ENCODE assay signal across 8 mouse cellular contexts in the genomic region with DNA sequence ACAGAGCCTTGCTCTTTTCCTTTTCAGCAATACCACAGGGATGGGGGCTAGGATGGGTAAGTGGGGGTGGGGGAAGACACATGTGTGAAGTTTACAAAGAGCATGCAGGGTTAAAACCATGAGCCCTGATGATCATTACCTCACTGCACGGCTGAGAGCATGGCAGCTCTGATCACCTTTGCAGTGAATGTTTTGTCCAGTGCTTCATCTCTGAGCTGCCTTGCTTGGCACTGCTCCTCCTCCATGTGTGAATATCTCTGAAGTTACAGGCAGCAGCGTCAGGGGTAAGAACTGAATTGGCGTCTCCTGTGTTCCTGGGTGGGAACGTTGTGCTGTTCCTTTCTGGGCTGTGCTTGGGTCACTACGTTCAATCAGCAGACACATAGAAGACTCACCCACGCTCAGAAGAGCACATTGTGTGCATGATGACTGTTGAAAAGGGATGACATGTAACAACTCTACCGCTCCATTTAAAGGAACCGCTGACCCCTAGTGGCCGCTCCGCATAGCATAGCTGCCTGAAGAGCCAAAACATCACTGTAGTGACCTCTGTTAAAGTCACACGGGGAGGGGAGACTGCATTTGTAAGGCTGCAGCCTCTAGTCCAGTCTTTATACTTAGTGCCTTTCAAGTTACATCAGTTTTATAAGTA.
A peak's percentile ranks its signal among the peaks of the same experiment; 100 is the strongest.
DNase-seq lines count a peak whose midpoint lies in the region; ATAC-seq lines count a peak whose summit lies in the region.

No protein-coding gene starts in this region.

- ATAC-seq in hindbrain, embryonic 12.5 days (ENCODE audit: low FRiP score): peak; percentile 71; the same call in 1 of the 2 replicates

- H3K4me2 ChIP-seq in hindbrain, embryonic 12.5 days (replicated peaks): no peak overlapping the region

- H3K4me3 ChIP-seq in hindbrain, embryonic 12.5 days: no peak overlapping the region

- WGBS in hindbrain, embryonic 12.5 days: 12% methylated on average over 11 of the region's 11 CpGs

- 0 out of 2 replicates have a peak overlapping the region, but pooled peaks have one; percentile 4 for H3K9ac ChIP-seq in hindbrain, embryonic 12.5 days

- no peaks in the 10 kb centered on the region for H3K9me3 ChIP-seq in hindbrain, embryonic 12.5 days (replicated peaks)

- H3K27me3 ChIP-seq in hindbrain, embryonic 12.5 days: no peaks in the 10 kb centered on the region

- peak; percentile 42 for DNase-seq in MEL-GATA-1-ER (ENCODE audit: extremely low read depth, low read depth)
- peak; percentile 88 for DNase-seq in cerebellum, adult 8-10 months
- peak; percentile 51 to 71 for DNase-seq in frontal cortex, postnatal 10 days (ENCODE audit: low spot score in 2 of 2)
- DNase-seq in layer of hippocampus, postnatal 10 days (ENCODE audit: low spot score in 2 of 2): peak; percentile 84 to 85
- peak; percentile 93 for DNase-seq in lung, postnatal 14 days
- DNase-seq in retina, embryonic 14.5 days (ENCODE audit: low spot score): peak; percentile 93
- peak; percentile 74 to 79 for DNase-seq in thymus, postnatal 36 days

- no peaks in the 10 kb centered on the region for H3K36me3 ChIP-seq in hindbrain, embryonic 12.5 days

- peaks cover 17% of the 10 kb centered on the region for H3K4me1 ChIP-seq in hindbrain, embryonic 12.5 days

- peak overlapping the region; percentile 26 for H3K27ac ChIP-seq in hindbrain, embryonic 12.5 days

Comparison
In these comparisons a context has a peak if more than half of its experiments do, and no peak if none do; other contexts are left out.
1. DNase-seq: peak in every context shown above with its lines; median percentile 93 in lung, postnatal 14 days; 93 in retina, embryonic 14.5 days; 88 in cerebellum, adult 8-10 months; 84 in layer of hippocampus, postnatal 10 days; 76 in thymus, postnatal 36 days; 61 in frontal cortex, postnatal 10 days; 42 in MEL-GATA-1-ER.